Mouse (Mus musculus): Measurements from ENCODE around the gene Cacna1c.

DNA sequence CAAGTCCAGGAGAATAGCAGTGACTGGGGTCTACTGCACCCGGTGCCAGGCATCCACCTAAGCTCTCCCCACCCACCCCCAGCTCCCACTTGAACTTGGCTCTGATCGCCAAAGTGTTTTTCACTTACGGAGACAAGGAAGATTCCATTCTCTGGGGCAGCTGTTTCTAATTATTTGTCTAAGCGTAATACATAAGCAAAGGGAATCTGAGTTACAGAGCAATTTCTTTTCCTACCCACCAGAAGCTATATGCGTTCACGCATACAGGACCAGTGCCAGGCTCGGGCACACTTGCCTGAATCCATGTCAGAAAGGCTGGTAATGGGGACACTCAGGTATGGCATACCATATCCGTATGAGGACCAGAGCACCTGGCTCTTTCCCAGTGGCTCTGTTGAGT, 248.9 kb downstream of the Cacna1c start:
- TF ChIP-seq CTCF (IDR thresholded peaks at IDR 0.05; ENCODE audit: borderline replicate concordance, insufficient read depth, low read depth, low read length) (no peak), POLR2A (IDR thresholded peaks at IDR 0.05; ENCODE audit: borderline replicate concordance, insufficient read depth, low read length) (no peak)
